Mouse (Mus musculus) spleen, adult 2 months (tissue): ENCODE measurements around the gene Slc4a1. TPM values are rescaled to one million over a fixed set of nuclear protein-coding genes. Genes with fewer than 3 reads are reported as not detected.

Source experiments
- DNase-seq, 2 experiments: peaks; one replicate each; pipeline versions ENCODE4 v3.0.0 to v3.0.0-alpha.2; 2012 to 2021; ENCODE audit warnings: low spot score in 2 of 2, low read depth in 1 of 2
- H3K27ac ChIP-seq: fragments of 200-500 bp; 2 replicates; pipeline ENCODE4 v1.5.1; 2012; ENCODE audit warnings: low read length, inconsistent platforms; ENCODE audit not compliant: insufficient read depth
- H3K27me3 ChIP-seq: fragments of 200-500 bp; 2 replicates; pipeline ENCODE4 v1.6.1; 2012; ENCODE audit warnings: mild to moderate bottlenecking, moderate library complexity, low read length, inconsistent platforms; ENCODE audit not compliant: control insufficient read depth, insufficient read depth
- H3K36me3 ChIP-seq: fragments of 200-500 bp; 2 replicates; pipeline ENCODE4 v1.6.1; 2012; ENCODE audit warnings: mild to moderate bottlenecking, low read length, inconsistent platforms; ENCODE audit not compliant: control insufficient read depth, insufficient read depth
- H3K4me1 ChIP-seq: fragments of 200-500 bp; 2 replicates; pipeline ENCODE4 v1.6.1; 2011; ENCODE audit warnings: inconsistent platforms; ENCODE audit not compliant: control insufficient read depth, insufficient read depth, insufficient read length
- H3K4me3 ChIP-seq: fragments of 200-500 bp; 2 replicates; pipeline ENCODE4 v1.5.1; 2011; ENCODE audit warnings: mild to moderate bottlenecking, inconsistent platforms; ENCODE audit not compliant: insufficient read depth, insufficient read length; ENCODE audit errors: extremely low read depth
- CTCF ChIP-seq: fragments of 200-500 bp; IDR thresholded peaks from 2 replicates; pipeline ENCODE4 v1.5.1; 2011; ENCODE audit warnings: mild to moderate bottlenecking, inconsistent platforms; ENCODE audit not compliant: insufficient read depth, insufficient read length, insufficient replicate concordance; ENCODE audit errors: extremely low read depth
- POLR2A ChIP-seq: fragments of 200-500 bp; IDR thresholded peaks from 2 replicates; pipeline ENCODE4 v1.6.1; 2011; ENCODE audit warnings: low read depth, low read length, inconsistent platforms
- WGBS: fragments of 180-500 bp; shearing (Covaris S2); methylation state at CpG from one replicate; pipeline ENCODE4 v1.1.7; 2018; 5-methylcytosine and 5-hydroxymethylcytosine counted together
- polyA plus RNA-seq: library from polyadenylated mRNA; depleted of rRNA; stranded (reverse); fragments of >200 nt; gene quantifications from 2 replicates; pipeline ENCODE4 v1.2.3, GENCODE M21; 2012

Gene Slc4a1
- polyA plus RNA-seq, 1 experiment = 381 TPM

- H3K36me3 ChIP-seq = no peaks in the 10 kb centered on the region
- 73% methylated on average over 4 of the region's 4 CpGs for WGBS
- no peaks in the 10 kb centered on the region for H3K4me1 ChIP-seq
- no peak for DNase-seq
- no peak overlapping the region for H3K27ac ChIP-seq
- H3K4me3 ChIP-seq = no peak overlapping the region
- no peak for TF ChIP-seq CTCF
- no peak for TF ChIP-seq POLR2A
- H3K27me3 ChIP-seq = no peaks in the 10 kb centered on the region; the same call in 1 of the 2 replicates
Observed at GRCm38 (mm10) chr11:102341101-102341500, 24.9 kb downstream of the Slc4a1 start.

GRCm38 (mm10) chr11:102339624-102340023 lies 26.4 kb downstream of the Slc4a1 start:
- no peaks in the 10 kb centered on the region; the same call in 1 of the 2 replicates for H3K27me3 ChIP-seq
- no peaks in the 10 kb centered on the region for H3K4me1 ChIP-seq
- no peak for DNase-seq
- TF ChIP-seq POLR2A = no peak
- TF ChIP-seq CTCF = no peak; the same call in 1 of the 2 replicates
- H3K27ac ChIP-seq = no peak overlapping the region
- whole genome bisulfite sequencing = 71% methylated on average over 4 of the region's 4 CpGs
- H3K36me3 ChIP-seq = no peaks in the 10 kb centered on the region
- H3K4me3 ChIP-seq = no peak overlapping the region

GRCm38 (mm10) chr11:102339195-102339594 lies 26.8 kb downstream of the Slc4a1 start:
- no peaks in the 10 kb centered on the region; the same call in 1 of the 2 replicates for H3K27me3 ChIP-seq
- no peaks in the 10 kb centered on the region for H3K36me3 ChIP-seq
- H3K27ac ChIP-seq = no peak overlapping the region
- H3K4me3 ChIP-seq = no peak overlapping the region
- no peak for DNase-seq
- 57% methylated on average over 11 of the region's 11 CpGs for WGBS
- no peaks in the 10 kb centered on the region for H3K4me1 ChIP-seq
- TF ChIP-seq CTCF = no peak
- TF ChIP-seq POLR2A = no peak

GRCm38 (mm10) chr11:102338561-102338960 lies 27.4 kb downstream of the Slc4a1 start:
- no peak for DNase-seq
- Histone ChIP-seq H3K4me3 (no peak overlapping the region), H3K27me3 (no peaks in the 10 kb centered on the region; the same call in 1 of the 2 replicates), H3K36me3 (no peaks in the 10 kb centered on the region), H3K27ac (no peak overlapping the region), H3K4me1 (no peaks in the 10 kb centered on the region)
- 3% methylated on average over 3 of the region's 3 CpGs for WGBS
- TF ChIP-seq CTCF (no peak), POLR2A (no peak)

GRCm38 (mm10) chr11:102337921-102338320 lies 28.1 kb downstream of the Slc4a1 start:
- TF ChIP-seq POLR2A (no peak), CTCF (no peak)
- no peak for DNase-seq
- no peaks in the 10 kb centered on the region for H3K36me3 ChIP-seq
- no peaks in the 10 kb centered on the region; the same call in 1 of the 2 replicates for H3K27me3 ChIP-seq
- WGBS = 87% methylated on average over 1 of the region's 1 CpGs
- H3K27ac ChIP-seq = no peak overlapping the region
- H3K4me3 ChIP-seq = no peak overlapping the region
- no peaks in the 10 kb centered on the region for H3K4me1 ChIP-seq

GRCm38 (mm10) chr11:102336191-102336590 lies 29.8 kb downstream of the Slc4a1 start:
- WGBS = 77% methylated on average over 1 of the region's 1 CpGs
- H3K4me1 ChIP-seq = no peaks in the 10 kb centered on the region
- TF ChIP-seq POLR2A = no peak
- no peak for TF ChIP-seq CTCF
- no peak overlapping the region for H3K4me3 ChIP-seq
- DNase-seq = no peak
- no peak overlapping the region for H3K27ac ChIP-seq
- no peaks in the 10 kb centered on the region for H3K36me3 ChIP-seq
- H3K27me3 ChIP-seq = no peaks in the 10 kb centered on the region; the same call in none of the 2 replicates

- WGBS = 63% methylated on average over 9 of the region's 9 CpGs
- Histone ChIP-seq H3K4me1 (no peaks in the 10 kb centered on the region), H3K4me3 (no peak overlapping the region), H3K36me3 (no peaks in the 10 kb centered on the region), H3K27me3 (no peaks in the 10 kb centered on the region; the same call in none of the 2 replicates), H3K27ac (no peak overlapping the region)
- DNase-seq = no peak
- TF ChIP-seq POLR2A (no peak), CTCF (no peak)
Observed at GRCm38 (mm10) chr11:102334973-102335700, 30.9 kb downstream of the Slc4a1 start.
